Mouse (Mus musculus) intestine, postnatal 0 days (tissue): ENCODE measurements around the gene Mtrr. TPM values are rescaled to one million over a fixed set of nuclear protein-coding genes. Genes with fewer than 3 reads are reported as not detected.
A peak's percentile ranks its signal among the peaks of the same experiment; 100 is the strongest.
"Not testable (repeated sequence)": the region's sequence is repeated elsewhere in the genome, so short reads cannot be mapped to it uniquely, and the experiment has no call there.

Source experiments
- ATAC-seq: fragments of 200-750 bp; cut with Nextera tagmentation; 2 replicates; pipeline ENCODE4 v1.8.0; 2017; ENCODE audit warnings: mild to moderate bottlenecking, moderate TSS enrichment, moderate library complexity
- H3K27ac ChIP-seq: fragments of 300-500 bp; sonication (generic); 2 replicates; pipeline ENCODE4 v1.5.1; 2014; ENCODE audit warnings: mild to moderate bottlenecking, low read depth, low read length, moderate library complexity
- H3K27me3 ChIP-seq: fragments of 300-500 bp; sonication (generic); replicated peaks from 2 replicates; pipeline ENCODE4 v1.6.1; 2014; ENCODE audit warnings: low read length, mixed read lengths; ENCODE audit not compliant: control insufficient read depth, insufficient read depth
- H3K36me3 ChIP-seq: fragments of 300-500 bp; sonication (generic); 2 replicates; pipeline ENCODE4 v1.6.1; 2014; ENCODE audit warnings: mild to moderate bottlenecking, moderate library complexity; ENCODE audit not compliant: control insufficient read depth, insufficient read depth
- H3K4me1 ChIP-seq: fragments of 300-500 bp; sonication (generic); replicated peaks from 2 replicates; pipeline ENCODE4 v1.6.1; 2014; ENCODE audit warnings: antibody characterized with exemption, low read length, mixed read lengths; ENCODE audit not compliant: control insufficient read depth, insufficient read depth
- H3K4me2 ChIP-seq: fragments of 300-500 bp; sonication (generic); replicated peaks from 2 replicates; pipeline ENCODE4 v1.6.1; 2014; ENCODE audit warnings: low read depth, mild to moderate bottlenecking, moderate library complexity
- H3K4me3 ChIP-seq: fragments of 300-500 bp; sonication (generic); 2 replicates; pipeline ENCODE4 v1.5.1; 2014; ENCODE audit warnings: low read depth, low read length
- H3K9ac ChIP-seq: fragments of 300-500 bp; sonication (generic); 2 replicates; pipeline ENCODE4 v1.6.1; 2014; ENCODE audit warnings: mild to moderate bottlenecking, low read depth, low read length
- H3K9me3 ChIP-seq: fragments of 300-500 bp; sonication (generic); 2 replicates; pipeline ENCODE4 v1.6.1; 2016; ENCODE audit warnings: mixed run types; ENCODE audit not compliant: control insufficient read depth
- CTCF ChIP-seq: sonication (generic); IDR thresholded peaks from 2 replicates; pipeline ENCODE4 v1.5.1; 2016; ENCODE audit warnings: low read depth, mild to moderate bottlenecking, control low read depth, antibody characterized with exemption, moderate library complexity
- WGBS: fragments of 180-500 bp; shearing (Covaris S2); extraction: QIAGEN DNeasy Blood & Tissue Kit; methylation state at CpG from one replicate; pipeline ENCODE4 v1.1.7; 2014; 5-methylcytosine and 5-hydroxymethylcytosine counted together
- polyA plus RNA-seq: library from polyadenylated mRNA; unstranded; fragments of >200 nt; fragmentation: Nextera tagmentation; extraction: Ambion mirVana; gene quantifications from 2 replicates; pipeline ENCODE4 v1.2.1, GENCODE M21; 2015

Gene Mtrr
- polyA plus RNA-seq, 1 experiment from 2014 or later = 7.0 TPM

DNA sequence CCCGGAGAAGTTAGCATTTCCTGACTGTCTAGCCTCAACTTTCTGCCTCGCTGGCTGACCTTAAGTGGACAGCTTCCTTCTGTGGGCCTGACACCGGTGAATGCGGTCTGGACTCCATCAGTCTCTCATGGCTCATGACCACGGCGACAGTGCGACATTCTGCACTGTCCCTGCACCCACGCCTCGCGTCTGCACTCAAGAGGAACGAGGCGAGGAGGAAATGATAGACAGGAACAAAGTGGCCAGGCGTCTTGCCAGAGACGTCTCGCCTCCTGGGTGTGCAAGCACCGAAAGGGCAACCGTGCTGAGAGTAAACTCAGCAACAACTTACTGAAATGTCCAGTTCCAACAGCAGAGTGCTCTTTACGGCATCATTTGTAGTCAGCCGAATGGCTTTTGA, 9.7 kb downstream of the Mtrr start:
- WGBS = 82% methylated on average over 19 of the region's 19 CpGs
- Histone ChIP-seq H3K9ac (no peak overlapping the region), H3K4me1 (no peaks in the 10 kb centered on the region), H3K4me2 (no peak overlapping the region), H3K36me3 (peaks cover 25% of the 10 kb centered on the region), H3K4me3 (no peak overlapping the region), H3K9me3 (no peaks in the 10 kb centered on the region), H3K27ac (peak overlapping the region; percentile 46; the same call in 1 of the 2 replicates), H3K27me3 (no peaks in the 10 kb centered on the region)
- no peak for TF ChIP-seq CTCF
- ATAC-seq = no peak

DNA sequence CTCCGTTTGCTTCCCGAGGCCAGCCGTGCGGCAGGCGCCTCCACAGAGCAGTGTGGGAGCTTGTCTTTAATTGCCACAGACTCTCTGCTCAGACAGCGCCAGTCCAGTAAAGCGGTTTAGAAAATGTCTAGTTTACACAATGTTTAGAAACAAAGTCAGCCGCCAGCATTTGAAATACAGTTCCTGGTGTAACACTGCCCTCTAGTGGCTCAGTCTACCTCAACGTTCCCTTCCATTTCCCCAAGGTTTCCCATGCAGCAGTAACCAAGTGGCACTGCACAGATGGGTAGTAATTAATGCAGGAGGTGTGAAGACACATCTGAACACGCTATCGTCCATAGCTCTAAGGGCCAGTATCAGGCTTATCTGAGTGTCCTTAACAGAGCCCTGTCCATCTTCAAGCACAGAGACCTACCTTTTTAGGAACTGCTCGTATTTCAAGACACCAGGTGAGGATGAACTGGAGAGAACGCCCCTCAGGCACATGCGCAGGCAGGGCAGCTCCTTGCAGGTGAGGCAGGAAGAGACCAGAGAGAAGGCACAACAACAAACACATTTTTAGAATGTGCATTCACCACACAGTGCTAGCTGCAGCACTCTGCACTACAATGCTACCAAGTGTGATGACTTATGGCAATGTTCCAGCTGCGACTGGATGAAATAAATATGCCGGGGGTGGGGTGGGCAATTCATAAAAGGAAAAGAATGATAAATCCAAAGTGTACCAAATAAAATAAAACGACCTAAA, 12.2 kb downstream of the Mtrr start:
- H3K4me1 ChIP-seq = no peaks in the 10 kb centered on the region
- peaks cover 37% of the 10 kb centered on the region for H3K36me3 ChIP-seq
- 0 out of 2 replicates have a peak, but pooled peaks have one; percentile 31 for ATAC-seq
- 57% methylated on average over 17 of the region's 17 CpGs for WGBS
- H3K27ac ChIP-seq = no peak overlapping the region
- no peaks in the 10 kb centered on the region for H3K9me3 ChIP-seq
- no peak overlapping the region for H3K4me2 ChIP-seq
- no peak overlapping the region for H3K4me3 ChIP-seq
- H3K27me3 ChIP-seq = no peaks in the 10 kb centered on the region
- peak; percentile 91 for TF ChIP-seq CTCF
- no peak overlapping the region for H3K9ac ChIP-seq

DNA sequence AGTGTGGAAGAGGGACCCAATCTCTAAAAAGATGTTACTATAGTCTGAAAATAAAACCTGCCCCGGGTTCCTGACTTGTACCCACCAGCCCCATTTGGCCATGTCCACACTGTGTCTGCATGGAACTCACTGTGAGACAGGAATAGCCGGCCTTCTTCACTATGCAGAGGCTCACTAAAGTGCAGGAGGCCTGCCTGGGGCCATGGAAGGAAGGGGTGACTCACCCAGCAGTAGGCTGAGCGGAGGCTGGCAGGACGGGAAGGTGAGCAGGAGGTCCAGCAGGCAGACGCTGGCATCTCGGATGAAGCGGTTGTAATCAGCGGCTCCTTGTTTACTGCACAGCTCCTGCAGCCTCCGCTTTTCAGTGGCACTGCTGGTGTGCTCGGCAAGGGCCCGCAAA, 13.4 kb downstream of the Mtrr start:
- Histone ChIP-seq H3K36me3 (peaks cover 47% of the 10 kb centered on the region), H3K27ac (no peak overlapping the region), H3K27me3 (no peaks in the 10 kb centered on the region), H3K9ac (no peak overlapping the region), H3K9me3 (no peaks in the 10 kb centered on the region), H3K4me1 (no peaks in the 10 kb centered on the region), H3K4me3 (no peak overlapping the region), H3K4me2 (no peak overlapping the region)
- WGBS = 90% methylated on average over 11 of the region's 11 CpGs
- TF ChIP-seq CTCF = no peak
- ATAC-seq = no peak

DNA sequence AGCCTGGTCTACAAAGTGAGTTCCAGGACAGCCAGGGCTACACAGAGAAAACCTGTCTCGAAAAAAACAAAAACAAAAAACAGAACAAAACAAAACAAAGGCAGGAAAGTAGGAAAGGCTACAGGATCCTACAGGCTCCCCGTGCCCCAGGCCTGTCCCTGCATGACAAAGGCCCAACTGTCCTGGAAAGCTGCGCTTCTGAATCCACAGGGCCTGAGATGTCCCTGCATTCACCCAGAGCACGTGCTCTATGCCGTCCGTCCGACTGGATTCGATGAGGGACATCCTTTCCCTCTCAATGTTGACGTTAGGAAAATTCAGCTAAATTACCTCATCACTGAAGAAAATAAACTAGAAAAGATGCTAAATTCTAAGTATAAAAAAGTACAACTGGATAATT, 13.8 kb downstream of the Mtrr start:
- 92% methylated on average over 9 of the region's 9 CpGs for WGBS
- Histone ChIP-seq H3K4me3 (no peak overlapping the region), H3K27me3 (no peaks in the 10 kb centered on the region), H3K4me2 (no peak overlapping the region), H3K9me3 (no peaks in the 10 kb centered on the region), H3K27ac (no peak overlapping the region), H3K4me1 (no peaks in the 10 kb centered on the region), H3K9ac (no peak overlapping the region), H3K36me3 (peaks cover 51% of the 10 kb centered on the region)
- no peak for TF ChIP-seq CTCF
- no peak for ATAC-seq

DNA sequence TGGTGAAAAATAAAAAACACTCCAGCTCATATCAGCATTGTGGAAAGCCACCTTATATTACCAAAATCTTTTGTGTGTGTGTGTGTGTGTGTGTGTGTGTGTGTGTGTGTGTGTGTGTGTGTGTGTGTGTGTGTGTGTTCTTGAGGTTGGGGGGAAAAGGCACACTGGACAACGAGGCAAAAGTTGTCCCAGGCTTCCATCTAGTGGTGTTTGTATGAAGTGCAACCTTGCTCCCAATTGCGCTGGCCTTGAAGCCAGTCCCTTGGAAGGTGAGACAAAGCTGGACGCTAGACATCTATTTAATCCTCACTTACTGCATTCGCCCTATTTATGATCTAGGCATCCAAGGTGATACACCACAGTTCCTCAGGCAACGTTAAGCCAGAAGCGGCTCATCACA, 28.6 kb downstream of the Mtrr start:
- ATAC-seq, H3K9me3 ChIP-seq, H3K36me3 ChIP-seq, H3K9ac ChIP-seq, H3K27ac ChIP-seq, H3K4me3 ChIP-seq, H3K4me1 ChIP-seq, H3K4me2 ChIP-seq, H3K27me3 ChIP-seq: not testable (repeated sequence)
- peak; percentile 61 for TF ChIP-seq CTCF
- WGBS = 25% methylated on average over 4 of the region's 6 CpGs

Other genes starting within 250 kb of the Mtrr start
- 17.3 and 19.1 TPM in 2 replicates for gene Fastkd3, start 85 bp upstream of the Mtrr start, polyA plus RNA-seq
- 0.07 TPM in 1 of 2 replicates, not detected in the other for gene 1700001L19Rik, start 15.3 kb upstream of the Mtrr start, polyA plus RNA-seq